Mouse (Mus musculus) CH12.LX (cell line): ENCODE measurements at regions not wholly inside any gene's neighbourhood (a gene's known extent, or its start where the extent isn't known, plus 50 kb on each side); places are given as distances from the start of the nearest gene placed in this dataset.
A peak's percentile ranks its signal among the peaks of the same experiment; 100 is the strongest.

Source experiments
- DNase-seq: peaks from one replicate; pipeline ENCODE4 v3.0.0-alpha.2; 2013; ENCODE audit errors: extremely low read depth
- H3K27ac ChIP-seq: 2 replicates; pipeline ENCODE4 v1.5.1; 2012; ENCODE audit warnings: low read depth, mild to moderate bottlenecking, control low read depth, moderate library complexity; ENCODE audit not compliant: insufficient read depth
- H3K27me3 ChIP-seq: replicated peaks from 2 replicates; pipeline ENCODE3; 2012; ENCODE audit warnings: inconsistent platforms
- H3K36me3 ChIP-seq, 2 experiments: replicated peaks in 1 of 2; 2 replicates each; pipeline versions ENCODE3 to v1.6.1; 2012; ENCODE audit warnings: inconsistent platforms in 1 of 2, low read length in 1 of 2, mild to moderate bottlenecking in 1 of 2, mixed read lengths in 1 of 2, moderate library complexity in 1 of 2; ENCODE audit not compliant: control insufficient read depth in 1 of 2, insufficient read depth in 1 of 2
- H3K4me1 ChIP-seq, 2 experiments: 2 replicates each; pipeline ENCODE4 v1.6.1; 2012; ENCODE audit warnings: inconsistent platforms in 1 of 2, moderate library complexity in 1 of 2; ENCODE audit not compliant: insufficient read depth in 2 of 2, control insufficient read depth in 1 of 2
- H3K4me2 ChIP-seq: 2 replicates; pipeline ENCODE4 v1.6.1; 2012; ENCODE audit warnings: low read depth, mild to moderate bottlenecking, control low read depth; ENCODE audit not compliant: poor library complexity, insufficient read depth, severe bottlenecking
- H3K4me3 ChIP-seq, 3 experiments: fragments of 150-350 bp in 1 of 3; sonication (generic) in 1 of 3; replicated peaks in 1 of 3; 2 replicates each; pipeline versions ENCODE3 to v1.5.1; 2011 to 2012; ENCODE audit warnings: low read depth in 2 of 3, low read length in 2 of 3, mild to moderate bottlenecking in 2 of 3, moderate library complexity in 2 of 3, control low read depth in 1 of 3, improper control_type of control experiment in 1 of 3, inconsistent platforms in 1 of 3, mixed read lengths in 1 of 3; ENCODE audit not compliant: poor library complexity in 1 of 3
- H3K79me2 ChIP-seq: replicated peaks from 2 replicates; pipeline ENCODE4 v1.6.1; 2012; ENCODE audit warnings: mild to moderate bottlenecking, moderate library complexity; ENCODE audit not compliant: control insufficient read depth, poor library complexity, insufficient read depth, severe bottlenecking; ENCODE audit errors: extremely low read depth
- H3K9ac ChIP-seq: 2 replicates; pipeline ENCODE4 v1.6.1; 2012; ENCODE audit warnings: low read depth, mild to moderate bottlenecking, control low read depth, moderate library complexity; ENCODE audit not compliant: insufficient read depth
- H3K9me3 ChIP-seq: replicated peaks from 2 replicates; pipeline ENCODE3; 2012; ENCODE audit warnings: low read length, inconsistent platforms, mixed read lengths
- BHLHE40 ChIP-seq: IDR thresholded peaks from 2 replicates; pipeline ENCODE4 v1.6.1; 2011; ENCODE audit warnings: mild to moderate bottlenecking, low read depth, low read length, improper control_type of control experiment
- EP300 ChIP-seq: IDR thresholded peaks from 2 replicates; pipeline ENCODE4 v1.6.1; 2011; ENCODE audit warnings: low read length, improper control_type of control experiment
- IRF4 ChIP-seq: IDR thresholded peaks from 2 replicates; pipeline ENCODE4 v1.6.1; 2014; ENCODE audit warnings: low read depth, mild to moderate bottlenecking, inconsistent platforms, low read length, improper control_type of control experiment
- JUN ChIP-seq: IDR thresholded peaks from 2 replicates; pipeline ENCODE4 v1.6.1; 2011; ENCODE audit warnings: low read depth, mild to moderate bottlenecking, low read length, improper control_type of control experiment, moderate library complexity; ENCODE audit not compliant: insufficient read depth
- JUND ChIP-seq: conservative IDR thresholded peaks from 2 replicates; pipeline ENCODE4 v1.6.1; 2011; ENCODE audit warnings: low read depth, low read length, improper control_type of control experiment
- KAT2A ChIP-seq: IDR thresholded peaks from 2 replicates; pipeline ENCODE4 v1.6.1; 2012; ENCODE audit warnings: low read length, improper control_type of control experiment, inconsistent platforms; ENCODE audit not compliant: insufficient replicate concordance
- MAFK ChIP-seq: IDR thresholded peaks from 2 replicates; pipeline ENCODE4 v1.6.1; 2011; ENCODE audit warnings: low read length, improper control_type of control experiment; ENCODE audit not compliant: insufficient replicate concordance
- MAZ ChIP-seq: IDR thresholded peaks from 2 replicates; pipeline ENCODE4 v1.6.1; 2012; ENCODE audit warnings: low read depth, mild to moderate bottlenecking, inconsistent platforms, low read length, improper control_type of control experiment, moderate library complexity
- MEF2A ChIP-seq: IDR thresholded peaks from 2 replicates; pipeline ENCODE4 v1.6.1; 2014; ENCODE audit warnings: low read depth, mild to moderate bottlenecking, inconsistent platforms, low read length, improper control_type of control experiment, borderline replicate concordance
- MXI1 ChIP-seq: IDR thresholded peaks from 2 replicates; pipeline ENCODE4 v1.6.1; 2011; ENCODE audit warnings: mild to moderate bottlenecking, low read depth, low read length, improper control_type of control experiment
- MYC ChIP-seq: IDR thresholded peaks from 2 replicates; pipeline ENCODE4 v1.6.1; 2011; ENCODE audit warnings: low read depth, mild to moderate bottlenecking, improper control_type of control experiment, low read length
- NELFE ChIP-seq: IDR thresholded peaks from 2 replicates; pipeline ENCODE4 v1.6.1; 2011; ENCODE audit warnings: low read depth, low read length, improper control_type of control experiment
- NRF1 ChIP-seq: IDR thresholded peaks from 2 replicates; pipeline ENCODE4 v1.6.1; 2014; ENCODE audit warnings: low read depth, mild to moderate bottlenecking, inconsistent platforms, low read length, improper control_type of control experiment, moderate library complexity
- PAX5 ChIP-seq: IDR thresholded peaks from 2 replicates; pipeline ENCODE4 v1.6.1; 2012; ENCODE audit warnings: low read length, inconsistent platforms, mixed read lengths
- POLR2A ChIP-seq: IDR thresholded peaks from 2 replicates; pipeline ENCODE4 v1.6.1; 2011; ENCODE audit warnings: low read depth, mild to moderate bottlenecking, improper control_type of control experiment, low read length
- RAD21 ChIP-seq: IDR thresholded peaks from 2 replicates; pipeline ENCODE4 v1.6.1; 2011; ENCODE audit warnings: low read depth, mild to moderate bottlenecking, low read length, improper control_type of control experiment, moderate library complexity
- RCOR1 ChIP-seq: conservative IDR thresholded peaks from 2 replicates; pipeline ENCODE4 v1.6.1; 2012; ENCODE audit warnings: low read depth, mild to moderate bottlenecking, inconsistent platforms, low read length, improper control_type of control experiment
- SMC3 ChIP-seq: IDR thresholded peaks from 2 replicates; pipeline ENCODE4 v1.6.1; 2011; ENCODE audit warnings: low read depth, low read length, improper control_type of control experiment
- TCF12 ChIP-seq: IDR thresholded peaks from 2 replicates; pipeline ENCODE4 v1.6.1; 2014; ENCODE audit warnings: low read depth, mild to moderate bottlenecking, inconsistent platforms, low read length, improper control_type of control experiment
- UBTF ChIP-seq: IDR thresholded peaks from 2 replicates; pipeline ENCODE4 v1.6.1; 2012; ENCODE audit warnings: low read depth, mild to moderate bottlenecking, inconsistent platforms, low read length, improper control_type of control experiment, moderate library complexity
- USF1 ChIP-seq: IDR thresholded peaks from 2 replicates; pipeline ENCODE4 v1.6.1; 2014; ENCODE audit warnings: low read depth, mild to moderate bottlenecking, inconsistent platforms, low read length, improper control_type of control experiment
- ZC3H11A ChIP-seq: IDR thresholded peaks from 2 replicates; pipeline ENCODE4 v1.6.1; 2012; ENCODE audit warnings: low read depth, mild to moderate bottlenecking, inconsistent platforms, low read length, improper control_type of control experiment
- ZMIZ1 ChIP-seq: IDR thresholded peaks from 2 replicates; pipeline ENCODE4 v1.6.1; 2012; ENCODE audit warnings: low read depth, mild to moderate bottlenecking, inconsistent platforms, low read length, improper control_type of control experiment
- dilution Hi-C: fragments of 300-500 bp; cut with MboI; formaldehyde crosslinking; loops from 2 replicates; pipeline ENCODE4 v1.14.3; 2020; ENCODE audit warnings: low sequenced_read_pairs; ENCODE audit not compliant: extremely low pct_unique_long_range_greater_than_20kb, extremely low pct_ligation_motif_present
- in situ Hi-C: fragments of 300-500 bp; cut with MboI; formaldehyde crosslinking; loops from 3 replicates; pipeline ENCODE4 v1.14.3; 2019; ENCODE audit warnings: low sequenced_read_pairs, low pct_ligation_motif_present, low pct_unique_long_range_greater_than_20kb, mixed read lengths

DNA sequence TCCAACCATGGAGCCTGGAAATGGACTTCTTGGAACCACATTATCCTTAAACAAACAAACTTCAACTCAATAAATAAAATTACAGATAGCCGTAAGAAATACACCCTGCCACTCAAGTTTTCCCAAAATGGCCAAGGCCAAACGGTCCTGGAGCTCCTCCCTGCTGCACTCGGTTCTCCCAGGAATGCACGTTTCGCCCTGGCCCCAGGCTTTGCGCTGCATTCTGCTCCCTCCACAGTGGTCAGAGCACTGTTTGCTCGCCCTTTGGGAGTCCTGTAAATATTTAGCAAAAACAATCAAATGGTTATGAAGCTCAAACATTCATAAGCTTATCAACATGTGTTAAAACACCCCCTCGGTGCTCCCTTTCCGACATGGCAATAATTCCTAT lies 233.4 kb upstream of the Smim15 start:
- H3K4me2 ChIP-seq: peak overlapping the region; percentile 52
- H3K9ac ChIP-seq: no peak overlapping the region
- DNase-seq: no peak
- TF ChIP-seq TCF12 (no peak), PAX5 (no peak), MEF2A (no peak), MAZ (no peak), RCOR1 (no peak), USF1 (no peak), RAD21 (no peak), NRF1 (no peak), POLR2A (no peak), KAT2A (no peak), ZC3H11A (no peak), UBTF (no peak), EP300 (no peak), ZMIZ1 (no peak), BHLHE40 (no peak), SMC3 (no peak), NELFE (no peak), IRF4 (no peak), JUN (no peak), JUND (no peak)
- in situ Hi-C loops (no loop called here), dilution Hi-C loops (no loop called here)
- H3K4me1 ChIP-seq: peaks cover 7 to 49% of the 10 kb centered on the region in 2 experiments; a peak in 3 of 4 replicates
- no peaks in the 10 kb centered on the region for H3K27me3 ChIP-seq
- no peak overlapping the region for H3K4me3 ChIP-seq
- H3K36me3 ChIP-seq: no peaks in the 10 kb centered on the region
- no peak overlapping the region for H3K27ac ChIP-seq
- 0 out of 2 replicates have a peak, but pooled peaks cover 2% of the 10 kb centered on the region for H3K79me2 ChIP-seq
- H3K9me3 ChIP-seq: no peaks in the 10 kb centered on the region

DNA sequence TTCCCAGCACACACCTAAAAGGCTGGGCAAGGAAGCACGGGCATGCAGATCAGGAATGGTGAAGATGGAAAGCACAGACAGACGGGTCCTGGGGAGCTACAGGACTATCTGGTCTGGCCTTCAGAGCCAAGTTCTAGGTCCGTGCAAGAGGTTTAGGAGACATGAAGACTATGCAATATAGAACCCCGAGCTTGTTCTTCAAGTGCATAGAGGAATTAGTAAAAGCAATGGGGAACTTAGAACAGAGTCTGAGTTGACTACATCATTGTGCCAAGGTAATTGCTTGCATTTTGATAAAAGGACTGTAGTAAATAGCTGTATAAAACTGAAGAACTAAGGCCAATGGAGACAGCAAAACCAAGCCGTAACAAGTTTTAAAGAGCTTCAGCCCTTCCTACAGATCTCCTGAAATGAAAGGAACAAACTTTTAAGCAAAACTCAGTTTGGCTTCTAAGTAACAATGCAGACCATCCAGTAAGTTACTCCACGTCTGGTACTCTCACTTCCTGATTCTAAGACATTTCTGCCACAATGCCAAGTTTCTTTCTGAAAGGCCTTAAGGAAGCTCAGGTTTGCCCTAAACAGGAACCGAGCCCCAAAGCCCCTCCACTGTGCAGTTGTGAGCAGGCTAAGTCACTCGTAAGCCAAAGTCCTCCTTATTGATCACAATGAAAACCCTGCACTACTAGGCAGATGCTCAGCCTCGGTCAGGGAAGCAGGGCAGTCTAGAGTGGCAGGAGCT lies 234.0 kb upstream of the Smim15 start:
- H3K27ac ChIP-seq: no peak overlapping the region
- H3K4me1 ChIP-seq: peaks cover 7 to 49% of the 10 kb centered on the region in 2 experiments; a peak in 3 of 4 replicates
- peak overlapping the region; percentile 52 for H3K4me2 ChIP-seq
- no peaks in the 10 kb centered on the region for H3K27me3 ChIP-seq
- dilution Hi-C loops: no loop called here
- H3K79me2 ChIP-seq: 0 out of 2 replicates have a peak, but pooled peaks cover 2% of the 10 kb centered on the region
- in situ Hi-C loops: no loop called here
- H3K9ac ChIP-seq: no peak overlapping the region
- peak; percentile 25; the same call in 1 of the 2 replicates for TF ChIP-seq MEF2A
- TF ChIP-seq MYC: 0 out of 2 replicates have a peak, but pooled peaks have one; percentile 31
- TF ChIP-seq EP300: peak; percentile 88
- no peak for TF ChIP-seq MAFK
- no peak for TF ChIP-seq MXI1
- peak; percentile 90 for TF ChIP-seq IRF4
- no peaks in the 10 kb centered on the region for H3K9me3 ChIP-seq
- H3K4me3 ChIP-seq: peak overlapping the region in 1 of 3 experiments; percentile 1
- peak; percentile 65 for DNase-seq
- H3K36me3 ChIP-seq: no peaks in the 10 kb centered on the region
